Mouse (Mus musculus) liver, embryonic 15.5 days (tissue): ENCODE data around the gene Ube4b. TPM values are rescaled to one million over a fixed set of nuclear protein-coding genes. Genes with fewer than 3 reads are reported as not detected.

Experiments
- ATAC-seq: fragments of 200-750 bp; cut with Nextera tagmentation; 2 replicates; pipeline ENCODE4 v1.8.0; 2017; ENCODE audit warnings: moderate number of reproducible peaks, mild to moderate bottlenecking, moderate library complexity; ENCODE audit not compliant: insufficient read depth
- H3K27ac ChIP-seq: fragments of 300-500 bp; sonication (generic); replicated peaks from 2 replicates; pipeline ENCODE4 v1.5.1; 2015; ENCODE audit warnings: mild to moderate bottlenecking, inconsistent platforms
- H3K27me3 ChIP-seq: fragments of 300-500 bp; sonication (generic); 2 replicates; pipeline ENCODE4 v1.6.1; 2015; ENCODE audit warnings: mild to moderate bottlenecking, inconsistent platforms
- H3K36me3 ChIP-seq: fragments of 300-500 bp; sonication (generic); replicated peaks from 2 replicates; pipeline ENCODE4 v1.6.1; 2015; ENCODE audit warnings: moderate library complexity, mild to moderate bottlenecking, inconsistent platforms
- H3K4me1 ChIP-seq: fragments of 300-500 bp; sonication (generic); replicated peaks from 2 replicates; pipeline ENCODE4 v1.6.1; 2015; ENCODE audit warnings: inconsistent platforms
- H3K4me2 ChIP-seq: fragments of 300-500 bp; sonication (generic); 2 replicates; pipeline ENCODE4 v1.6.1; 2015; ENCODE audit warnings: moderate library complexity, mild to moderate bottlenecking, inconsistent platforms
- H3K4me3 ChIP-seq: fragments of 300-500 bp; sonication (generic); replicated peaks from 2 replicates; pipeline ENCODE4 v1.5.1; 2015; ENCODE audit warnings: mild to moderate bottlenecking, inconsistent platforms
- H3K9ac ChIP-seq: fragments of 300-500 bp; sonication (generic); 2 replicates; pipeline ENCODE4 v1.6.1; 2015; ENCODE audit warnings: moderate library complexity, mild to moderate bottlenecking, inconsistent platforms
- H3K9me3 ChIP-seq: fragments of 300-500 bp; sonication (generic); replicated peaks from 2 replicates; pipeline ENCODE4 v1.6.1; 2016; ENCODE audit warnings: inconsistent platforms
- WGBS: fragments of 180-500 bp; shearing (Covaris S2); methylation state at CpG from one replicate; pipeline ENCODE4 v1.1.7; 2015; ENCODE audit warnings: mixed read lengths; ENCODE audit not compliant: insufficient replicate concordance; 5-methylcytosine and 5-hydroxymethylcytosine counted together
- polyA plus RNA-seq: library from polyadenylated mRNA; unstranded; fragments of >200 nt; fragmentation: Nextera tagmentation; extraction: Ambion mirVana; gene quantifications from 2 replicates; pipeline ENCODE4 v1.2.1, GENCODE M21; 2015

Gene Ube4b
- polyA plus RNA-seq, 1 experiment from 2014 or later = 10.2 TPM

GRCm38 (mm10) chr4:149338137-149338536 lies 88.4 kb downstream of the Ube4b start:
- no peak overlapping the region for H3K27ac ChIP-seq
- ATAC-seq = no peak
- 57% methylated on average over 2 of the region's 2 CpGs for WGBS

GRCm38 (mm10) chr4:149337353-149337752 lies 89.2 kb downstream of the Ube4b start:
- Histone ChIP-seq H3K4me1 (peaks cover 24% of the 10 kb centered on the region), H3K9me3 (no peaks in the 10 kb centered on the region), H3K36me3 (peaks cover 67% of the 10 kb centered on the region), H3K4me2 (no peak overlapping the region), H3K27me3 (no peaks in the 10 kb centered on the region), H3K27ac (no peak overlapping the region), H3K9ac (no peak overlapping the region), H3K4me3 (no peak overlapping the region)
- 69% methylated on average over 9 of the region's 9 CpGs for WGBS
- ATAC-seq = no peak

More at GRCm38 (mm10) chr4:149338137-149338536, 88.4 kb downstream of the Ube4b start:
- no peak overlapping the region for H3K9ac ChIP-seq
- no peak overlapping the region for H3K4me3 ChIP-seq
- peaks cover 24% of the 10 kb centered on the region for H3K4me1 ChIP-seq
- H3K36me3 ChIP-seq = peaks cover 65% of the 10 kb centered on the region
- no peaks in the 10 kb centered on the region for H3K27me3 ChIP-seq
- H3K4me2 ChIP-seq = no peak overlapping the region
- no peaks in the 10 kb centered on the region for H3K9me3 ChIP-seq

GRCm38 (mm10) chr4:149336302-149336701 lies 90.2 kb downstream of the Ube4b start:
- H3K27me3 ChIP-seq = no peaks in the 10 kb centered on the region

GRCm38 (mm10) chr4:149334881-149335280 lies 91.7 kb downstream of the Ube4b start:
- no peak for ATAC-seq
- Histone ChIP-seq H3K36me3 (peaks cover 78% of the 10 kb centered on the region), H3K27me3 (no peaks in the 10 kb centered on the region), H3K4me3 (no peak overlapping the region), H3K27ac (no peak overlapping the region), H3K9me3 (no peaks in the 10 kb centered on the region), H3K9ac (no peak overlapping the region), H3K4me1 (peaks cover 9% of the 10 kb centered on the region), H3K4me2 (no peak overlapping the region)
- WGBS = 81% methylated on average over 11 of the region's 11 CpGs

More at GRCm38 (mm10) chr4:149336302-149336701, 90.2 kb downstream of the Ube4b start:
- WGBS = 49% methylated on average over 7 of the region's 7 CpGs
- Histone ChIP-seq H3K9ac (no peak overlapping the region), H3K4me1 (peaks cover 23% of the 10 kb centered on the region), H3K27ac (no peak overlapping the region), H3K4me2 (no peak overlapping the region), H3K4me3 (no peak overlapping the region), H3K9me3 (no peaks in the 10 kb centered on the region), H3K36me3 (peaks cover 65% of the 10 kb centered on the region)
- no peak for ATAC-seq

GRCm38 (mm10) chr4:149332726-149333125 lies 93.8 kb downstream of the Ube4b start:
- Histone ChIP-seq H3K4me1 (no peaks in the 10 kb centered on the region), H3K9me3 (no peaks in the 10 kb centered on the region), H3K9ac (no peak overlapping the region), H3K27me3 (no peaks in the 10 kb centered on the region), H3K27ac (no peak overlapping the region), H3K4me3 (no peak overlapping the region), H3K36me3 (peaks cover 89% of the 10 kb centered on the region), H3K4me2 (no peak overlapping the region)
- no peak for ATAC-seq
- 80% methylated on average over 7 of the region's 7 CpGs for WGBS

- H3K4me2 ChIP-seq = no peak overlapping the region
- H3K36me3 ChIP-seq = peaks cover 78% of the 10 kb centered on the region
- no peak overlapping the region for H3K4me3 ChIP-seq
- H3K27me3 ChIP-seq = no peaks in the 10 kb centered on the region
- no peaks in the 10 kb centered on the region for H3K4me1 ChIP-seq
- no peak overlapping the region for H3K9ac ChIP-seq
- 90% methylated on average over 5 of the region's 5 CpGs for WGBS
- ATAC-seq = no peak
- no peaks in the 10 kb centered on the region for H3K9me3 ChIP-seq
- no peak overlapping the region for H3K27ac ChIP-seq
Measured at GRCm38 (mm10) chr4:149330495-149330894, 96.1 kb downstream of the Ube4b start.

GRCm38 (mm10) chr4:149328735-149329134 lies 97.8 kb downstream of the Ube4b start:
- H3K9ac ChIP-seq = no peak overlapping the region
- no peaks in the 10 kb centered on the region for H3K27me3 ChIP-seq
- 75% methylated on average over 4 of the region's 4 CpGs for WGBS
- no peak for ATAC-seq
- H3K27ac ChIP-seq = no peak overlapping the region
- H3K4me2 ChIP-seq = no peak overlapping the region
- H3K4me3 ChIP-seq = no peak overlapping the region
- no peaks in the 10 kb centered on the region for H3K4me1 ChIP-seq
- H3K36me3 ChIP-seq = peaks cover 61% of the 10 kb centered on the region
- H3K9me3 ChIP-seq = no peaks in the 10 kb centered on the region

GRCm38 (mm10) chr4:149327281-149327680 lies 99.3 kb downstream of the Ube4b start:
- Histone ChIP-seq H3K27me3 (no peaks in the 10 kb centered on the region), H3K9ac (no peak overlapping the region), H3K4me1 (no peaks in the 10 kb centered on the region), H3K9me3 (no peaks in the 10 kb centered on the region), H3K4me2 (no peak overlapping the region), H3K4me3 (no peak overlapping the region), H3K27ac (no peak overlapping the region), H3K36me3 (peaks cover 47% of the 10 kb centered on the region)
- WGBS = 89% methylated on average over 7 of the region's 7 CpGs
- ATAC-seq = no peak

GRCm38 (mm10) chr4:149325411-149326162 lies 101.0 kb downstream of the Ube4b start:
- Histone ChIP-seq H3K9me3 (no peaks in the 10 kb centered on the region), H3K27me3 (no peaks in the 10 kb centered on the region), H3K4me3 (no peak overlapping the region), H3K9ac (no peak overlapping the region), H3K4me1 (no peaks in the 10 kb centered on the region), H3K27ac (no peak overlapping the region), H3K4me2 (no peak overlapping the region), H3K36me3 (peaks cover 32% of the 10 kb centered on the region)
- 79% methylated on average over 10 of the region's 10 CpGs for WGBS
- no peak for ATAC-seq

- no peak for ATAC-seq
- Histone ChIP-seq H3K9me3 (no peaks in the 10 kb centered on the region), H3K27me3 (no peaks in the 10 kb centered on the region), H3K4me1 (no peaks in the 10 kb centered on the region), H3K36me3 (peaks cover 15% of the 10 kb centered on the region), H3K9ac (no peak overlapping the region), H3K27ac (no peak overlapping the region), H3K4me3 (no peak overlapping the region), H3K4me2 (no peak overlapping the region)
- WGBS = 66% methylated on average over 16 of the region's 16 CpGs
Measured at GRCm38 (mm10) chr4:149323730-149324129, 102.8 kb downstream of the Ube4b start.

GRCm38 (mm10) chr4:149322718-149323117 lies 103.8 kb downstream of the Ube4b start:
- Histone ChIP-seq H3K9me3 (no peaks in the 10 kb centered on the region), H3K4me2 (no peak overlapping the region), H3K36me3 (peaks cover 8% of the 10 kb centered on the region), H3K4me1 (no peaks in the 10 kb centered on the region), H3K27ac (no peak overlapping the region), H3K9ac (no peak overlapping the region), H3K4me3 (no peak overlapping the region), H3K27me3 (no peaks in the 10 kb centered on the region)
- WGBS = 39% methylated on average over 6 of the region's 6 CpGs
- ATAC-seq = no peak

- no peak overlapping the region for H3K4me3 ChIP-seq
- no peaks in the 10 kb centered on the region for H3K27me3 ChIP-seq
- peaks cover 3% of the 10 kb centered on the region for H3K36me3 ChIP-seq
- 74% methylated on average over 4 of the region's 4 CpGs for WGBS
- no peak for ATAC-seq
- H3K4me2 ChIP-seq = no peak overlapping the region
- H3K4me1 ChIP-seq = no peaks in the 10 kb centered on the region
- no peak overlapping the region for H3K27ac ChIP-seq
- H3K9me3 ChIP-seq = no peaks in the 10 kb centered on the region
- no peak overlapping the region for H3K9ac ChIP-seq
Measured at GRCm38 (mm10) chr4:149322286-149322685, 104.3 kb downstream of the Ube4b start.
